Mouse (Mus musculus): ENCODE data around the gene Clpsl2.

Clpsl2 gene

GRCm38 (mm10) chr17:28557772-28558171 is 8.6 kb downstream of the Clpsl2 start:
- DNase-seq (ENCODE audit: low spot score in 2 of 2), result no peak

GRCm38 (mm10) chr17:28560598-28560997 is 11.4 kb downstream of the Clpsl2 start, which contains the start of gene Clps:
Clps (minus strand) TSS chr17:28560766.
- DNase-seq (ENCODE audit: low spot score in 2 of 2), result no peak

GRCm38 (mm10) chr17:28561613-28562012 is 12.4 kb downstream of the Clpsl2 start:
- no peak for DNase-seq (ENCODE audit: low spot score in 2 of 2)

- DNase-seq (ENCODE audit: low spot score in 2 of 2), result no peak
These were observed 16.0 kb downstream of the Clpsl2 start for GRCm38 (mm10) chr17:28565181-28565580.

GRCm38 (mm10) chr17:28567541-28567940 is 18.3 kb downstream of the Clpsl2 start:
- no peak for DNase-seq (ENCODE audit: low spot score in 2 of 2)

- no peak for DNase-seq (ENCODE audit: low spot score in 2 of 2)
These were observed 22.7 kb downstream of the Clpsl2 start for GRCm38 (mm10) chr17:28571868-28572267.

- DNase-seq (ENCODE audit: low spot score in 2 of 2), result no peak
These were observed 23.3 kb downstream of the Clpsl2 start for GRCm38 (mm10) chr17:28572521-28572920.

- DNase-seq (ENCODE audit: low spot score in 2 of 2), result no peak
These were observed 23.7 kb downstream of the Clpsl2 start for GRCm38 (mm10) chr17:28572941-28573340.

- DNase-seq (ENCODE audit: low spot score in 2 of 2), result no peak
These were observed 26.3 kb downstream of the Clpsl2 start, which contains the start of gene Lhfpl5 for GRCm38 (mm10) chr17:28575244-28576125. Lhfpl5 (plus strand) TSS chr17:28575641.

GRCm38 (mm10) chr17:28580396-28580795 is 31.2 kb downstream of the Clpsl2 start:
- no peak for DNase-seq (ENCODE audit: low spot score in 2 of 2)

- no peak for DNase-seq (ENCODE audit: low spot score in 2 of 2)
These were observed 31.8 kb downstream of the Clpsl2 start for GRCm38 (mm10) chr17:28581056-28581455.

GRCm38 (mm10) chr17:28586509-28586908 is 37.3 kb downstream of the Clpsl2 start:
- no peak for DNase-seq (ENCODE audit: low spot score in 2 of 2)

GRCm38 (mm10) chr17:28588591-28588990 is 39.4 kb downstream of the Clpsl2 start:
- DNase-seq (ENCODE audit: low spot score in 2 of 2), result no peak

GRCm38 (mm10) chr17:28590596-28590995 is 41.4 kb downstream of the Clpsl2 start:
- DNase-seq (ENCODE audit: low spot score in 2 of 2), result no peak

- DNase-seq (ENCODE audit: low spot score in 2 of 2), result no peak
These were observed 42.3 kb downstream of the Clpsl2 start for GRCm38 (mm10) chr17:28591476-28591875.

- DNase-seq (ENCODE audit: low spot score in 2 of 2), result peak; percentile 31 to 75
These were observed 43.8 kb downstream of the Clpsl2 start for GRCm38 (mm10) chr17:28592998-28593397.

- no peak for DNase-seq (ENCODE audit: low spot score in 2 of 2)
These were observed 44.8 kb downstream of the Clpsl2 start for GRCm38 (mm10) chr17:28593965-28594364.

GRCm38 (mm10) chr17:28600780-28601179 is 51.6 kb downstream of the Clpsl2 start:
- DNase-seq (ENCODE audit: low spot score in 2 of 2), result no peak

- no peak for DNase-seq (ENCODE audit: low spot score in 2 of 2)
These were observed 52.5 kb downstream of the Clpsl2 start for GRCm38 (mm10) chr17:28601557-28602250.

Measured in left cerebral cortex, adult 9 months (tissue).